Mouse (Mus musculus) MEL (cell line): ENCODE measurements around the gene Pabpc6.

ENCODE experiments used
- CTCF ChIP-seq, 3 experiments: IDR thresholded peaks in 2 of 3; conservative IDR thresholded peaks in 1 of 3; 2 replicates each; pipeline ENCODE4 v1.5.1; 2011 to 2012; ENCODE audit warnings: low read length in 3 of 3, low read depth in 2 of 3, mild to moderate bottlenecking in 2 of 3, improper control_type of control experiment in 1 of 3, inconsistent platforms in 1 of 3, mixed read lengths in 1 of 3, moderate library complexity in 1 of 3; ENCODE audit not compliant: control insufficient read depth in 1 of 3, insufficient read depth in 1 of 3, poor library complexity in 1 of 3, severe bottlenecking in 1 of 3
- EP300 ChIP-seq, 2 experiments: IDR thresholded peaks; 2 replicates each; pipeline ENCODE4 v1.6.1; 2011; ENCODE audit warnings: improper control_type of control experiment in 2 of 2, low read length in 2 of 2, low read depth in 1 of 2, mild to moderate bottlenecking in 1 of 2
- MAFK ChIP-seq: IDR thresholded peaks from 2 replicates; pipeline ENCODE4 v1.6.1; 2011; ENCODE audit warnings: low read depth, mild to moderate bottlenecking, low read length, improper control_type of control experiment, borderline replicate concordance
- MEF2A ChIP-seq: IDR thresholded peaks from 2 replicates; pipeline ENCODE4 v1.6.1; 2014; ENCODE audit warnings: low read depth, mild to moderate bottlenecking, inconsistent platforms, low read length, improper control_type of control experiment; ENCODE audit not compliant: poor library complexity, insufficient replicate concordance, severe bottlenecking; ENCODE audit errors: extremely low read depth
- NRF1 ChIP-seq: IDR thresholded peaks from 2 replicates; pipeline ENCODE4 v1.6.1; 2014; ENCODE audit warnings: low read depth, mild to moderate bottlenecking, inconsistent platforms, low read length, improper control_type of control experiment, moderate library complexity; ENCODE audit not compliant: poor library complexity, insufficient read depth, severe bottlenecking
- SIN3A ChIP-seq: IDR thresholded peaks from 2 replicates; pipeline ENCODE4 v1.6.1; 2012; ENCODE audit warnings: low read length, improper control_type of control experiment, inconsistent platforms
- SMC3 ChIP-seq: IDR thresholded peaks from 2 replicates; pipeline ENCODE4 v1.6.1; 2011; ENCODE audit warnings: low read depth, low read length, improper control_type of control experiment
- UBTF ChIP-seq: IDR thresholded peaks from 2 replicates; pipeline ENCODE4 v1.6.1; 2012; ENCODE audit warnings: low read depth, mild to moderate bottlenecking, inconsistent platforms, low read length, improper control_type of control experiment, moderate library complexity, borderline replicate concordance; ENCODE audit not compliant: insufficient read depth
- USF1 ChIP-seq: IDR thresholded peaks from 2 replicates; pipeline ENCODE4 v1.6.1; 2014; ENCODE audit warnings: low read depth, mild to moderate bottlenecking, inconsistent platforms, low read length, improper control_type of control experiment, moderate library complexity
- ZC3H11A ChIP-seq: IDR thresholded peaks from 2 replicates; pipeline ENCODE4 v1.6.1; 2012; ENCODE audit warnings: low read depth, mild to moderate bottlenecking, inconsistent platforms, low read length, improper control_type of control experiment

- no peak for TF ChIP-seq MEF2A
- TF ChIP-seq UBTF = no peak
- no peak for TF ChIP-seq ZC3H11A
- no peak for TF ChIP-seq CTCF (IDR thresholded peaks at IDR 0.05 in 2 of 3, conservative IDR thresholded peaks at IDR 0.05 in 1 of 3; ENCODE audit: control insufficient read depth in 1 of 3, insufficient read depth in 1 of 3, low read depth in 2 of 3, low read length in 3 of 3, poor library complexity in 1 of 3, severe bottlenecking in 1 of 3)
- TF ChIP-seq SIN3A = no peak
- TF ChIP-seq SMC3 = no peak
- no peak for TF ChIP-seq USF1
- TF ChIP-seq MAFK = no peak
- no peak for TF ChIP-seq NRF1
- no peak for TF ChIP-seq EP300 (IDR thresholded peaks at IDR 0.05; ENCODE audit: low read depth in 1 of 2, low read length in 2 of 2)
Measured at GRCm38 (mm10) chr17:9637011-9637410, 32.5 kb downstream of the Pabpc6 start.
